Mouse (Mus musculus) stomach, postnatal 0 days (tissue): ENCODE results near the gene Traf1. TPM values are rescaled to one million over a fixed set of nuclear protein-coding genes. Genes with fewer than 3 reads are reported as not detected.

Experiments
- ATAC-seq: fragments of 200-750 bp; cut with Nextera tagmentation; 2 replicates; pipeline ENCODE4 v1.8.0; 2017; ENCODE audit not compliant: low FRiP score, low TSS enrichment
- DNase-seq: peaks from one replicate; pipeline ENCODE4 v3.0.0-alpha.2; 2016; ENCODE audit warnings: low spot score
- H3K27ac ChIP-seq: fragments of 300-500 bp; sonication (generic); replicated peaks from 2 replicates; pipeline ENCODE4 v1.5.1; 2014; ENCODE audit warnings: mild to moderate bottlenecking, control low read depth
- H3K27me3 ChIP-seq: fragments of 300-500 bp; sonication (generic); 2 replicates; pipeline ENCODE4 v1.6.1; 2014; ENCODE audit warnings: low read length; ENCODE audit not compliant: control insufficient read depth, insufficient read depth
- H3K36me3 ChIP-seq: fragments of 300-500 bp; sonication (generic); 2 replicates; pipeline ENCODE4 v1.6.1; 2014; ENCODE audit warnings: low read length, mixed read lengths; ENCODE audit not compliant: control insufficient read depth, insufficient read depth
- H3K4me1 ChIP-seq: fragments of 300-500 bp; sonication (generic); replicated peaks from 2 replicates; pipeline ENCODE4 v1.6.1; 2014; ENCODE audit warnings: antibody characterized with exemption; ENCODE audit not compliant: control insufficient read depth, insufficient read depth
- H3K4me2 ChIP-seq: fragments of 300-500 bp; sonication (generic); replicated peaks from 2 replicates; pipeline ENCODE4 v1.6.1; 2014; ENCODE audit warnings: low read depth, mild to moderate bottlenecking, control low read depth, moderate library complexity
- H3K4me3 ChIP-seq: fragments of 300-500 bp; sonication (generic); 2 replicates; pipeline ENCODE4 v1.5.1; 2014; ENCODE audit warnings: low read depth, low read length, control low read depth
- H3K9ac ChIP-seq: fragments of 300-500 bp; sonication (generic); 2 replicates; pipeline ENCODE4 v1.6.1; 2014; ENCODE audit warnings: mild to moderate bottlenecking, low read length, control low read depth, mixed read lengths
- H3K9me3 ChIP-seq: fragments of 300-500 bp; sonication (generic); 2 replicates; pipeline ENCODE4 v1.6.1; 2016; ENCODE audit warnings: low read length; ENCODE audit not compliant: control insufficient read depth
- CTCF ChIP-seq: IDR thresholded peaks from 2 replicates; pipeline ENCODE4 v1.5.1; 2016; ENCODE audit warnings: antibody characterized with exemption, low read depth, mild to moderate bottlenecking, moderate library complexity
- EP300 ChIP-seq: optimal IDR thresholded peaks from 2 replicates; pipeline ENCODE3; 2016; ENCODE audit warnings: antibody characterized with exemption
- WGBS: fragments of 180-500 bp; shearing (Covaris S2); extraction: QIAGEN DNeasy Blood & Tissue Kit; methylation state at CpG from one replicate; pipeline ENCODE4 v1.1.7; 2014; 5-methylcytosine and 5-hydroxymethylcytosine counted together
- polyA plus RNA-seq: library from polyadenylated mRNA; unstranded; fragments of >200 nt; fragmentation: Nextera tagmentation; extraction: Ambion mirVana; gene quantifications from 2 replicates; pipeline ENCODE4 v1.2.1, GENCODE M21; 2015

The Traf1 gene
- polyA plus RNA-seq, 1 experiment from 2014 or later: 1.7 TPM

DNA sequence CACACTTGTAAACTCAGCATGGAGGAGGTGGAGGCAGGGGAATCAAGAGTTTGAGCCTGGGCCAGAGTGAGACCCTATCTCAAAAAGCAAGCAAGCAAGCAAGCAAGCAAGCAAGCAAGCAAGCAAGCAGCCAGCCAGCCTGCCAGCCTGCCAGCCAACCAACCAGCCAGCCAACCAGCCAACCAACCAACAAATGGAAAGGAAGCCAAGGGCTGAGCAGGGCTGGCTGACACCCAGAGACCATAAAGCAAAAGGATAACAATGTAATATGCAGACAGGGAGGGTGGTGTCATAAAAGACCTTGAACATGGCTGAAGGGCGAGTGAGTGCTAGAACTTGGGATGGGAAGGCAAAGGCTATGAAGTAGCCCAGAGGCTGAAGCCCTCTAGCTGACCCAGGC is 61.2 kb downstream of the Traf1 start:
- Histone ChIP-seq H3K9me3 (no peaks in the 10 kb centered on the region), H3K4me3 (no peak overlapping the region), H3K27ac (no peak overlapping the region), H3K4me1 (no peaks in the 10 kb centered on the region; the same call in none of the 2 replicates), H3K4me2 (no peak overlapping the region), H3K27me3 (no peaks in the 10 kb centered on the region), H3K36me3 (peaks cover 6% of the 10 kb centered on the region; the same call in 1 of the 2 replicates), H3K9ac (no peak overlapping the region)
- 100% methylated on average over 1 of the region's 1 CpGs for WGBS
- DNase-seq: no peak
- no peak for ATAC-seq
- TF ChIP-seq CTCF (no peak), EP300 (no peak)

DNA sequence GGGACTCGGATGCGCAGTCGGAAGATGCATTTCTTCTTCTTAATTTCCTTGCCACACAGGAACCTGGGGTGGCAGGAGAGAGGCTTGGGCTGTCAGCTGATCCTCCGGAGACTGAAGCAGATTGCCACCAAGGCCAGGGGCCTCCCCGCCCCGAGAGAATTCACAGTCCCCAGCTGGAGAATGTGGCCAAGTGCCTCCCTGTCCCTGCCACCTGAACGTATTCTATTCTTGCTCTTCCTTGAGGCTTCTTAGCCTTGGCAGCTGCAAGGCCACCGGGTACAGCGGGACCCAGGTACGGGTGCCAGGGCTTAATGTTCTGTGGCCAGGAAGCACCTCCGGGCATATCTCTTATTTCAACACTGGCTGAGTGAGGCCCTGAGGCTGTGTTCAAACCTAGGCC is 61.9 kb downstream of the Traf1 start:
- H3K4me2 ChIP-seq: no peak overlapping the region
- ATAC-seq (no peak), DNase-seq (no peak)
- no peaks in the 10 kb centered on the region for H3K9me3 ChIP-seq
- H3K9ac ChIP-seq: no peak overlapping the region
- TF ChIP-seq EP300 (no peak), CTCF (no peak)
- WGBS: 85% methylated on average over 11 of the region's 11 CpGs
- peaks cover 6% of the 10 kb centered on the region; the same call in 1 of the 2 replicates for H3K36me3 ChIP-seq
- H3K27ac ChIP-seq: no peak overlapping the region
- no peaks in the 10 kb centered on the region; the same call in none of the 2 replicates for H3K4me1 ChIP-seq
- H3K27me3 ChIP-seq: no peaks in the 10 kb centered on the region
- H3K4me3 ChIP-seq: no peak overlapping the region

DNA sequence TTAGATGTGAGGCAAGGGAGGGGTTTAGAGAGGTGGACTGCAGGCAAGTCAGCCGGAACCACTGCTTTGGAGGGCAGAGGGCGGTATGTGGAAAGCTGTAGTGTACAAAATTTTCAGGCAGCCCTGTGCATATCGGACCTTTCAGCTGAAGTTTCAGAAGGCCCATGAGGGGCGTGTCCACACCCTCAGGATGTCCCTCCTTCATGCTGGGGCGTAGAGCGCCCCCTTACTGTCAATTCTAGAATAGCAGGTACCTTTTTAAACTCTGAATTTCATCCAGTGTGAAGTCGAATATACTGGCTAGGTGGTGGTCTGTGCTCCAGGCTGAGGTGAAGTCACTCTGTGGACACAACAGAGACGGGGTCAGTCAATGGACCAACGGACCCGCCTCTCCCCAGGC is 63.8 kb downstream of the Traf1 start:
- H3K4me3 ChIP-seq: no peak overlapping the region
- peaks cover 6% of the 10 kb centered on the region; the same call in 1 of the 2 replicates for H3K36me3 ChIP-seq
- H3K9ac ChIP-seq: no peak overlapping the region
- H3K27ac ChIP-seq: no peak overlapping the region
- DNase-seq: peak; percentile 45
- H3K4me2 ChIP-seq: no peak overlapping the region
- 23% methylated on average over 10 of the region's 10 CpGs for WGBS
- TF ChIP-seq CTCF (peak; percentile 79), EP300 (no peak)
- H3K9me3 ChIP-seq: no peaks in the 10 kb centered on the region
- 0 out of 2 replicates have a peak, but pooled peaks have one; percentile 10 for ATAC-seq
- H3K27me3 ChIP-seq: no peaks in the 10 kb centered on the region
- H3K4me1 ChIP-seq: no peaks in the 10 kb centered on the region; the same call in 1 of the 2 replicates

DNA sequence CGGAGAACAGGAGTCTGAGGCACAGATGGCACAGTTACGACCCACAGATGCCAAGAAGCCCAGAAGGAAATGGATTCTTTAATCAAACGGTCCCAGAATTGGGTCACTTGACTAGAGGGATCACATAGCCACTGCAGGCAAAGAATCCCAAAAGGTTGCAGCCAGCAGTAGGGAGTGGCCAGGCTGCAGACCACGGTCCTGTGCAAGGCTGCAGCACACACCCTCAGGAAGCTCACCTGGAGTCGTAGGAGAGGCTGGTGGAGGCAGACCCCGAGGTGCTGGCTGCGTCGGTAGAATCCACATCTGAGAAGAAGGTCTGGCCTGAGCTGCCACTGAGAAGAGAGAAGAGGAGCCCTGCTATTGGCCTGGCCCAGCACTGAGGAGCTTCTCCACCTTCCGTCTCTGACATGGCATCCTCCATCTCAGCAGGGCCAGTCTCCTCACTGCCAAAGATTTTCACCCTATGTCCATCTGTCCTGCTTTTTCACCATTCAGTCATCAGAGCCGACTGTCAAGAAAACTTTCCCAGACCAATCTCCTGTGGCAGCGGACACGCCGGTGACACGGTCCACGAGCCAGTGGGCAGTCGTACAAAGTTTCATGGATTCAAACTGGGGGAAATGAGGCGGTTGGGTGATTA is 64.6 kb downstream of the Traf1 start:
- DNase-seq (no peak), ATAC-seq (no peak)
- no peak overlapping the region for H3K9ac ChIP-seq
- 78% methylated on average over 17 of the region's 17 CpGs for WGBS
- no peaks in the 10 kb centered on the region for H3K9me3 ChIP-seq
- H3K27me3 ChIP-seq: no peaks in the 10 kb centered on the region
- no peak overlapping the region for H3K4me3 ChIP-seq
- peaks cover 6% of the 10 kb centered on the region; the same call in 1 of the 2 replicates for H3K36me3 ChIP-seq
- TF ChIP-seq CTCF: no peak
- TF ChIP-seq EP300: no peak
- no peak overlapping the region for H3K27ac ChIP-seq
- no peaks in the 10 kb centered on the region for H3K4me1 ChIP-seq
- no peak overlapping the region for H3K4me2 ChIP-seq

DNA sequence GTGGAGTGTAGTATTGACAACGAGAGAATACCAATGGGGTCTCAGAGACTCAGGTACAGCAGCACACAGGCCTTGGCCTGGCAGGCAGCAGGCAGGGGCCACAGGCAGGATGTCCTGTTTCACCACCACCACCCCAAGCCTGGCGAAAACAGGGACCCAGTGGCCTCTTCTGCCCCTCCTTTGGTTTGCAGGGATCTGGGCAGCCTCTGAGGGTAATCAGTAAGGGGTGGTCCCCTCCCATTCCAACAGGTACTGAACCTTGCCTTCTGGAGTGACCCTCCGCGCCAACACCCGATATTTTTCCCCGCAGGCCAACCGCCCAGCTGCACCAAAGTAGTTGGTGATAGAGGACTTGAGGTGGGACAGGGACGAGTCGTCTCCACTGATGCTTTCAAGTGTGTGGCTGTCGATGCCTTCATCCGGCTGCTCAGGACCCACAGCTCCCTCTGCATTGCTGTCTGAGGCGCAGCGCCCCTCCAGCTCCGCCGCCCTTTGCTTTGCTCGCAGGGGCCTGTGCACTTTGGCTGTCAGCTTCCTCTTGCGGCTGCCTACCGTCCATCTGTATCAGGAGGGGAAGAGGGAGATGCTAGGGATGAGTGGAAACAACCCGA is 66.0 kb downstream of the Traf1 start:
- H3K27ac ChIP-seq: no peak overlapping the region
- H3K4me3 ChIP-seq: no peak overlapping the region
- WGBS: 79% methylated on average over 19 of the region's 19 CpGs
- ATAC-seq: no peak
- H3K4me2 ChIP-seq: no peak overlapping the region
- no peaks in the 10 kb centered on the region for H3K27me3 ChIP-seq
- TF ChIP-seq EP300 (no peak), CTCF (no peak)
- DNase-seq: no peak
- H3K9ac ChIP-seq: no peak overlapping the region
- peaks cover 6% of the 10 kb centered on the region; the same call in 1 of the 2 replicates for H3K36me3 ChIP-seq
- H3K4me1 ChIP-seq: no peaks in the 10 kb centered on the region
- H3K9me3 ChIP-seq: no peaks in the 10 kb centered on the region

DNA sequence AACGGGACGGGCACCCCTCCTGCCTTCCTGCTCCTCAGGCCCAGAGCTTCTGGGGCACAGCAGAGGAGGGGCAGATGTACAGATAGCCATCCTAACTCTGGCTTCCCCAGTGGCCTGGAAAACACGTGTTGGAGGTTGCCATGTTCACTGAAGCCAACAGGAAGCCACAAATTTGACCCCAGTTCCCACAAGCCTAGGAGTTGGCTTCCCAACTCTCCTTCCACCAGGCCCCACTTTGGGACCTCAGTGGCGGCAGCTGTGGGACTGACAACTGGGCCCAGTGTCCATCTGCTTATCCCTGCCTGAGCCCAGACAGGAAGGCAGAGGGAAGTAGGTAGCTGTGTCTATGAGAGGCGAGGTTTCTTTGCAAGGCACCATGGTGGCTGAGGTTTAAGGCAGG is 67.6 kb downstream of the Traf1 start:
- DNase-seq: no peak

More for the DNA sequence above, 67.6 kb downstream of the Traf1 start:
- 65% methylated on average over 5 of the region's 5 CpGs for WGBS
- ATAC-seq: no peak
- TF ChIP-seq CTCF: no peak
- no peak for TF ChIP-seq EP300
- H3K4me1 ChIP-seq: no peaks in the 10 kb centered on the region
- no peaks in the 10 kb centered on the region for H3K9me3 ChIP-seq
- no peak overlapping the region for H3K9ac ChIP-seq
- no peaks in the 10 kb centered on the region for H3K27me3 ChIP-seq
- H3K27ac ChIP-seq: no peak overlapping the region
- H3K4me3 ChIP-seq: no peak overlapping the region
- H3K4me2 ChIP-seq: no peak overlapping the region
- 0 out of 2 replicates have a peak, but pooled peaks cover under 1% of the 10 kb centered on the region for H3K36me3 ChIP-seq

Other genes starting within 250 kb of the Traf1 start
- 40.9 and 41.3 TPM in 2 replicates for gene Gapvd1, start 206.5 kb downstream of the Traf1 start, polyA plus RNA-seq
- 767 and 830 TPM in 2 replicates for gene Hspa5, start 189.8 kb downstream of the Traf1 start, polyA plus RNA-seq
- gene Rabepk, start 161.9 kb downstream of the Traf1 start, polyA plus RNA-seq: 23.5 and 24.6 TPM in 2 replicates
- gene Fbxw2, start 135.5 kb downstream of the Traf1 start, polyA plus RNA-seq: 54.2 and 56.3 TPM in 2 replicates
- not detected in 2 replicates for gene Gm34653, start 128.8 kb downstream of the Traf1 start, polyA plus RNA-seq
- 0.55 and 0.81 TPM in 2 replicates for gene Cutal, start 87.4 kb downstream of the Traf1 start, polyA plus RNA-seq
- 55.5 and 55.9 TPM in 2 replicates for gene Psmd5, start 86.8 kb downstream of the Traf1 start, polyA plus RNA-seq
- gene Phf19, start 47.7 kb downstream of the Traf1 start, polyA plus RNA-seq: 3.5 and 3.7 TPM in 2 replicates
- 0.19 and 0.21 TPM in 2 replicates for gene Hc, start 99.7 kb upstream of the Traf1 start, polyA plus RNA-seq
- 0.15 and 0.25 TPM in 2 replicates for gene AI182371, start 139.8 kb upstream of the Traf1 start, polyA plus RNA-seq
- gene Cntrl, start 147.7 kb upstream of the Traf1 start, polyA plus RNA-seq: 7.3 and 8.0 TPM in 2 replicates
- gene Rab14, start 239.3 kb upstream of the Traf1 start, polyA plus RNA-seq: 325 and 350 TPM in 2 replicates